Mouse (Mus musculus) liver, postnatal 0 days (tissue): ENCODE results near the gene Rln3. TPM values are rescaled to one million over a fixed set of nuclear protein-coding genes. Genes with fewer than 3 reads are reported as not detected.

Experiments
- ATAC-seq: fragments of 200-750 bp; cut with Nextera tagmentation; 2 replicates; pipeline ENCODE4 v1.8.0; 2017; ENCODE audit warnings: mild to moderate bottlenecking, moderate library complexity
- DNase-seq: peaks from one replicate; pipeline ENCODE4 v3.0.0-alpha.2; 2016
- H3K27ac ChIP-seq: fragments of 300-500 bp; sonication (generic); 2 replicates; pipeline ENCODE4 v1.5.1; 2014; ENCODE audit warnings: antibody characterized with exemption, moderate library complexity, mild to moderate bottlenecking, low read depth
- H3K27me3 ChIP-seq: fragments of 300-500 bp; sonication (generic); 2 replicates; pipeline ENCODE4 v1.6.1; 2014; ENCODE audit warnings: low read length, control low read depth, mixed read lengths; ENCODE audit not compliant: insufficient read depth
- H3K36me3 ChIP-seq: fragments of 300-500 bp; sonication (generic); replicated peaks from 2 replicates; pipeline ENCODE4 v1.6.1; 2014; ENCODE audit warnings: mild to moderate bottlenecking, control low read depth, low read length, moderate library complexity, mixed read lengths; ENCODE audit not compliant: insufficient read depth
- H3K4me1 ChIP-seq: fragments of 300-500 bp; sonication (generic); 2 replicates; pipeline ENCODE4 v1.6.1; 2014; ENCODE audit warnings: antibody characterized with exemption, mild to moderate bottlenecking, control low read depth; ENCODE audit not compliant: insufficient read depth
- H3K4me2 ChIP-seq: fragments of 300-500 bp; sonication (generic); 2 replicates; pipeline ENCODE4 v1.6.1; 2014; ENCODE audit warnings: low read depth, mild to moderate bottlenecking, low read length, moderate library complexity, mixed read lengths
- H3K4me3 ChIP-seq: fragments of 300-500 bp; sonication (generic); 2 replicates; pipeline ENCODE4 v1.5.1; 2014; ENCODE audit warnings: low read depth, low read length
- H3K9ac ChIP-seq: fragments of 300-500 bp; sonication (generic); replicated peaks from 2 replicates; pipeline ENCODE4 v1.6.1; 2014; ENCODE audit warnings: mild to moderate bottlenecking, moderate library complexity
- H3K9me3 ChIP-seq: fragments of 300-500 bp; sonication (generic); 2 replicates; pipeline ENCODE4 v1.6.1; 2016; ENCODE audit warnings: mild to moderate bottlenecking, control low read depth, low read length, mixed read lengths
- CTCF ChIP-seq: sonication (generic); IDR thresholded peaks from 2 replicates; pipeline ENCODE4 v1.5.1; 2016; ENCODE audit warnings: antibody characterized with exemption, low read depth
- EP300 ChIP-seq: IDR thresholded peaks from 2 replicates; pipeline ENCODE4 v1.6.1; 2016; ENCODE audit warnings: antibody characterized with exemption, low read depth, mild to moderate bottlenecking
- WGBS: fragments of 180-500 bp; shearing (Covaris S2); extraction: QIAGEN DNeasy Blood & Tissue Kit; methylation state at CpG from one replicate; pipeline ENCODE4 v1.1.7; 2014; ENCODE audit not compliant: insufficient replicate concordance; 5-methylcytosine and 5-hydroxymethylcytosine counted together
- polyA plus RNA-seq: library from polyadenylated mRNA; unstranded; fragments of >200 nt; fragmentation: Nextera tagmentation; extraction: Ambion mirVana; gene quantifications from 2 replicates; pipeline ENCODE4 v1.2.1, GENCODE M21; 2015

Gene Rln3
- polyA plus RNA-seq, 1 experiment from 2014 or later = not detected

- Histone ChIP-seq H3K36me3 (no peaks in the 10 kb centered on the region), H3K4me2 (no peak overlapping the region), H3K4me1 (peaks cover 3% of the 10 kb centered on the region; the same call in 1 of the 2 replicates), H3K27ac (no peak overlapping the region), H3K9me3 (no peaks in the 10 kb centered on the region), H3K27me3 (peaks cover 21% of the 10 kb centered on the region), H3K9ac (no peak overlapping the region), H3K4me3 (no peak overlapping the region)
- TF ChIP-seq EP300 = no peak
- no peak for TF ChIP-seq CTCF
- DNase-seq (no peak), ATAC-seq (no peak)
- 76% methylated on average over 5 of the region's 5 CpGs for WGBS
These were observed 6.8 kb downstream of the Rln3 start for GRCm38 (mm10) chr8:84038015-84038414.

GRCm38 (mm10) chr8:84032777-84033176 is 12.0 kb downstream of the Rln3 start:
- 70% methylated on average over 4 of the region's 4 CpGs for WGBS
- no peak for ATAC-seq
- H3K27ac ChIP-seq = no peak overlapping the region
- no peaks in the 10 kb centered on the region for H3K4me1 ChIP-seq
- peaks cover 9% of the 10 kb centered on the region for H3K27me3 ChIP-seq
- TF ChIP-seq CTCF = no peak
- no peak for TF ChIP-seq EP300
- no peak overlapping the region for H3K9ac ChIP-seq
- no peak for DNase-seq
- no peak overlapping the region for H3K4me2 ChIP-seq
- no peaks in the 10 kb centered on the region for H3K36me3 ChIP-seq
- no peaks in the 10 kb centered on the region for H3K9me3 ChIP-seq
- no peak overlapping the region for H3K4me3 ChIP-seq

GRCm38 (mm10) chr8:84029272-84029671 is 15.5 kb downstream of the Rln3 start:
- Histone ChIP-seq H3K9me3 (no peaks in the 10 kb centered on the region), H3K4me3 (no peak overlapping the region), H3K27ac (no peak overlapping the region), H3K4me1 (peaks cover 4% of the 10 kb centered on the region), H3K9ac (no peak overlapping the region), H3K4me2 (no peak overlapping the region), H3K36me3 (no peaks in the 10 kb centered on the region), H3K27me3 (peaks cover 40% of the 10 kb centered on the region)
- 68% methylated on average over 5 of the region's 5 CpGs for WGBS
- TF ChIP-seq CTCF = no peak
- no peak for TF ChIP-seq EP300
- ATAC-seq = no peak
- no peak for DNase-seq

GRCm38 (mm10) chr8:84027449-84027848 is 17.4 kb downstream of the Rln3 start:
- no peak for ATAC-seq
- no peak overlapping the region for H3K4me2 ChIP-seq
- H3K4me3 ChIP-seq = no peak overlapping the region
- TF ChIP-seq EP300 = no peak
- no peak for TF ChIP-seq CTCF
- H3K36me3 ChIP-seq = no peaks in the 10 kb centered on the region
- 14% methylated on average over 10 of the region's 10 CpGs for WGBS
- H3K27me3 ChIP-seq = peaks cover 43% of the 10 kb centered on the region
- DNase-seq = peak; percentile 42
- H3K9ac ChIP-seq = no peak overlapping the region
- no peak overlapping the region for H3K27ac ChIP-seq
- peaks cover 4% of the 10 kb centered on the region for H3K4me1 ChIP-seq
- no peaks in the 10 kb centered on the region for H3K9me3 ChIP-seq

GRCm38 (mm10) chr8:84025863-84026262 is 18.9 kb downstream of the Rln3 start:
- TF ChIP-seq EP300 = no peak
- no peak for TF ChIP-seq CTCF
- H3K27ac ChIP-seq = no peak overlapping the region
- H3K4me2 ChIP-seq = peak overlapping the region; percentile 62
- H3K9me3 ChIP-seq = no peaks in the 10 kb centered on the region
- H3K4me3 ChIP-seq = peak overlapping the region; percentile 35
- 2% methylated on average over 41 of the region's 41 CpGs for WGBS
- ATAC-seq = 0 out of 2 replicates have a peak, but pooled peaks have one; percentile 8
- peaks cover 52% of the 10 kb centered on the region for H3K27me3 ChIP-seq
- H3K36me3 ChIP-seq = no peaks in the 10 kb centered on the region
- DNase-seq = peak; percentile 48
- no peak overlapping the region for H3K9ac ChIP-seq
- H3K4me1 ChIP-seq = peaks cover 4% of the 10 kb centered on the region

GRCm38 (mm10) chr8:84024171-84024570 is 20.6 kb downstream of the Rln3 start:
- H3K9ac ChIP-seq = no peak overlapping the region
- H3K9me3 ChIP-seq = no peaks in the 10 kb centered on the region
- WGBS = 11% methylated on average over 10 of the region's 10 CpGs
- DNase-seq (peak; percentile 75), ATAC-seq (no peak)
- no peak overlapping the region for H3K27ac ChIP-seq
- no peak overlapping the region for H3K4me2 ChIP-seq
- peaks cover 4% of the 10 kb centered on the region for H3K4me1 ChIP-seq
- TF ChIP-seq EP300 (no peak), CTCF (peak; percentile 79)
- no peaks in the 10 kb centered on the region for H3K36me3 ChIP-seq
- H3K4me3 ChIP-seq = no peak overlapping the region
- peaks cover 61% of the 10 kb centered on the region for H3K27me3 ChIP-seq

- Histone ChIP-seq H3K9ac (no peak overlapping the region), H3K27me3 (peaks cover 61% of the 10 kb centered on the region), H3K4me1 (peaks cover 4% of the 10 kb centered on the region), H3K4me2 (no peak overlapping the region), H3K9me3 (no peaks in the 10 kb centered on the region), H3K27ac (no peak overlapping the region), H3K4me3 (no peak overlapping the region), H3K36me3 (no peaks in the 10 kb centered on the region)
- no peak for DNase-seq
- no peak for TF ChIP-seq EP300
- TF ChIP-seq CTCF = no peak
- WGBS = 65% methylated on average over 1 of the region's 1 CpGs
- ATAC-seq = no peak
These were observed 21.2 kb downstream of the Rln3 start for GRCm38 (mm10) chr8:84023631-84024030.
